Mouse (Mus musculus) G1E (cell line): ENCODE results near the gene Spr. TPM values are rescaled to one million over a fixed set of nuclear protein-coding genes. Genes with fewer than 3 reads are reported as not detected.
A peak's percentile ranks its signal among the peaks of the same experiment; 100 is the strongest.
"Not testable (repeated sequence)": the region's sequence is repeated elsewhere in the genome, so short reads cannot be mapped to it uniquely, and the experiment has no call there.

ENCODE experiments used
- ATAC-seq: 2 replicates; pipeline ENCODE4 v1.8.0; 2016; ENCODE audit warnings: mild to moderate bottlenecking; ENCODE audit not compliant: insufficient number of reproducible peaks, poor library complexity, low FRiP score, severe bottlenecking; ENCODE audit errors: extremely low read depth
- DNase-seq: peaks from one replicate; pipeline ENCODE4 v3.0.0; 2012; ENCODE audit warnings: low spot score
- H3K27me3 ChIP-seq: 2 replicates; pipeline ENCODE4 v1.6.1; 2012; ENCODE audit warnings: mild to moderate bottlenecking, low read length, inconsistent platforms; ENCODE audit not compliant: insufficient read depth
- H3K36me3 ChIP-seq: replicated peaks from 2 replicates; pipeline ENCODE3; 2012; ENCODE audit warnings: mild to moderate bottlenecking, inconsistent platforms
- H3K4me1 ChIP-seq: 2 replicates; pipeline ENCODE4 v1.6.1; 2012; ENCODE audit warnings: low read depth, low read length, inconsistent platforms, mixed read lengths; ENCODE audit not compliant: insufficient read depth
- H3K4me3 ChIP-seq: 2 replicates; pipeline ENCODE4 v1.5.1; 2012; ENCODE audit warnings: low read depth, mild to moderate bottlenecking, inconsistent platforms, low read length, moderate library complexity, mixed read lengths
- H3K9me3 ChIP-seq: replicated peaks from 2 replicates; pipeline ENCODE4 v1.6.1; 2012; ENCODE audit warnings: inconsistent platforms
- CTCF ChIP-seq: IDR thresholded peaks from 2 replicates; pipeline ENCODE4 v1.5.1; 2012; ENCODE audit warnings: low read depth, low read length, inconsistent platforms, mixed read lengths
- GATA1 ChIP-seq: IDR thresholded peaks from 2 replicates; pipeline ENCODE4 v1.6.1; 2012; ENCODE audit warnings: borderline replicate concordance, low read length, inconsistent platforms, mixed read lengths
- GATA2 ChIP-seq: IDR thresholded peaks from 2 replicates; pipeline ENCODE4 v1.6.1; 2012; ENCODE audit warnings: low read depth, low read length, inconsistent platforms, borderline replicate concordance
- POLR2AphosphoS5 ChIP-seq: IDR thresholded peaks from 2 replicates; pipeline ENCODE4 v1.6.1; 2012; ENCODE audit warnings: low read depth, low read length, inconsistent platforms; ENCODE audit not compliant: insufficient replicate concordance
- TAL1 ChIP-seq: conservative IDR thresholded peaks from 2 replicates; pipeline ENCODE4 v1.6.1; 2012; ENCODE audit warnings: low read depth, low read length, inconsistent platforms, mixed read lengths
- polyA plus RNA-seq: library from polyadenylated mRNA; stranded (reverse); fragments of >175 nt; gene quantifications from 2 replicates; pipeline ENCODE4 v1.2.3, GENCODE M21; 2012
- total RNA-seq, 2 experiments: library from RNA; stranded (forward) in 1 of 2; stranded (reverse) in 1 of 2; fragments of 200-1000 nt in 1 of 2; fragments of >200 nt in 1 of 2; fragmentation: Nextera tagmentation in 1 of 2; gene quantifications; 2 replicates each; pipeline ENCODE4 v1.2.3; 2014 to 2017

The Spr gene
- total and polyA plus RNA-seq, 3 experiments: 8.3 to 52.7 (median 25.0) TPM

- Histone ChIP-seq H3K36me3 (no peaks in the 10 kb centered on the region), H3K4me1 (no peaks in the 10 kb centered on the region; the same call in 1 of the 2 replicates), H3K4me3 (no peak overlapping the region), H3K27me3 (peaks cover 15% of the 10 kb centered on the region), H3K9me3 (no peaks in the 10 kb centered on the region)
- TF ChIP-seq GATA2 (no peak), POLR2AphosphoS5 (no peak), CTCF (no peak), TAL1 (no peak), GATA1 (no peak)
- DNase-seq (no peak), ATAC-seq (no peak)
These were observed 12.8 kb upstream of the Spr start for GRCm38 (mm10) chr6:85150386-85150785.

- Histone ChIP-seq H3K36me3 (no peaks in the 10 kb centered on the region), H3K27me3 (peaks cover 20% of the 10 kb centered on the region), H3K9me3 (no peaks in the 10 kb centered on the region), H3K4me1 (no peaks in the 10 kb centered on the region), H3K4me3 (no peak overlapping the region)
- no peak for ATAC-seq
- DNase-seq: no peak
- TF ChIP-seq POLR2AphosphoS5 (no peak), GATA1 (no peak), GATA2 (no peak), TAL1 (no peak), CTCF (no peak)
These were observed 10.1 kb upstream of the Spr start for GRCm38 (mm10) chr6:85147636-85148035.

- Histone ChIP-seq H3K4me3 (no peak overlapping the region), H3K36me3 (no peaks in the 10 kb centered on the region), H3K9me3 (no peaks in the 10 kb centered on the region), H3K4me1 (no peaks in the 10 kb centered on the region), H3K27me3 (peaks cover 20% of the 10 kb centered on the region)
- TF ChIP-seq GATA2: no peak
- TF ChIP-seq TAL1: no peak
- TF ChIP-seq GATA1: no peak
- no peak for TF ChIP-seq CTCF
- TF ChIP-seq POLR2AphosphoS5: no peak
- ATAC-seq: no peak
- no peak for DNase-seq
These were observed 6.9 kb upstream of the Spr start for GRCm38 (mm10) chr6:85144466-85144865.

GRCm38 (mm10) chr6:85141013-85141412 lies 3.4 kb upstream of the Spr start:
- H3K4me3 ChIP-seq, DNase-seq, H3K4me1 ChIP-seq, H3K9me3 ChIP-seq, H3K36me3 ChIP-seq, ATAC-seq: not testable (repeated sequence)
- peaks cover 17% of the 10 kb centered on the region for H3K27me3 ChIP-seq

GRCm38 (mm10) chr6:85139534-85139933 lies 2.0 kb upstream of the Spr start:
- H3K4me1 ChIP-seq: peaks cover 9% of the 10 kb centered on the region
- TF ChIP-seq POLR2AphosphoS5 (no peak), CTCF (no peak), GATA1 (no peak), TAL1 (no peak), GATA2 (no peak)
- ATAC-seq: no peak

GRCm38 (mm10) chr6:85136784-85137183 lies 782 bp downstream of the Spr start:
- H3K4me3 ChIP-seq: peak overlapping the region; percentile 91
- not testable (repeated sequence) for DNase-seq, H3K9me3 ChIP-seq, H3K27me3 ChIP-seq, H3K4me1 ChIP-seq, ATAC-seq
- H3K36me3 ChIP-seq: peaks cover 28% of the 10 kb centered on the region

More at GRCm38 (mm10) chr6:85139534-85139933, 2.0 kb upstream of the Spr start:
- Histone ChIP-seq H3K27me3 (peaks cover 4% of the 10 kb centered on the region; the same call in 1 of the 2 replicates), H3K9me3 (no peaks in the 10 kb centered on the region), H3K4me3 (no peak overlapping the region), H3K36me3 (peaks cover 8% of the 10 kb centered on the region)
- no peak for DNase-seq

- ATAC-seq, DNase-seq: not testable (repeated sequence)
These were observed 4.8 kb downstream of the Spr start for GRCm38 (mm10) chr6:85132794-85133193.

GRCm38 (mm10) chr6:85132237-85132636 lies 5.3 kb downstream of the Spr start:
- H3K9me3 ChIP-seq, H3K4me3 ChIP-seq: not testable (repeated sequence)

More at GRCm38 (mm10) chr6:85132794-85133193, 4.8 kb downstream of the Spr start:
- H3K36me3 ChIP-seq: peaks cover 28% of the 10 kb centered on the region
- not testable (repeated sequence) for H3K4me3 ChIP-seq, H3K9me3 ChIP-seq, H3K4me1 ChIP-seq, H3K27me3 ChIP-seq

More at GRCm38 (mm10) chr6:85132237-85132636, 5.3 kb downstream of the Spr start:
- not testable (repeated sequence) for ATAC-seq, H3K27me3 ChIP-seq, H3K4me1 ChIP-seq, DNase-seq
- H3K36me3 ChIP-seq: peaks cover 28% of the 10 kb centered on the region
